10 mouse cellular contexts compared by ENCODE assay signal in the genomic region with DNA sequence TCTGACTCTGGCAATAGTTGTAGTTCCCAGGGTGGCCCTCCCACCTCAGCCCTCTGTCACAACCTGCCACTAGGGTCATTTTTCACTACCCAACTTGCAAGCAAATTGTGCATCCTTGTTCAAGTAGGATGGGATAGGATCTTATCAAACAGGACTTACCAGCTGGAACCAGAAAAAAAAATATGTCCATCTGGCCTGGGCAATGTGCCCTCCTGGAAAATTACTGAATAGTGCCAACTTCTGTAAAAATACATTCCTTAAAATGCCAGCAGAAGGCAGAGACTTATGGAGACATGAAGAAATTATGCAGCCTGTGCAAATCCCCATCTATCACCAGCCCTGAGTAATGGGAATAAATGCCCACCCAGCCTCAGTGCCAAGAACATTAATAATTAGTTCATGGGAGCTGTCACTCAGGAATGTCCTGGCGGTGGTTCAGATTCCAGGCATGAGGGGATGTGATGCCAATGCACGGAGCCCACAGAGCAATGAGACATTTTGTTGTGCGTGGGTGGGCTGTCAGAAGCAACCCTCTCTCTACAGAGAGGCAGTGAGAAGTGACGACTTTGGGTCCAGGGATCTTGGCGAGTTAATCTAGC.
A peak's percentile ranks its signal among the peaks of the same experiment; 100 is the strongest.
DNase-seq lines count a peak whose midpoint lies in the region; ATAC-seq and TF ChIP-seq lines count a peak whose summit lies in the region.
"Had no signal": no experiment of that assay in that cellular context is flagged by ENCODE, and none has a peak within 500 bp of the region (broad histone marks: within the 10 kb centered on the region; RNA-seq: fewer than 3 reads in every experiment).

No protein-coding gene starts in this region.

- no peaks in the 10 kb centered on the region for H3K36me3 ChIP-seq in forebrain, postnatal 0 days (ENCODE audit: insufficient read depth)
- H3K36me3 ChIP-seq: embryonic facial prominence, embryonic 13.5 days; lung, embryonic 15.5 days had no signal

- no peak overlapping the region for H3K4me2 ChIP-seq in forebrain, postnatal 0 days (ENCODE audit: low read depth)
- H3K4me2 ChIP-seq: embryonic facial prominence, embryonic 13.5 days; lung, embryonic 15.5 days had no signal

- 24% methylated on average over 5 of the region's 5 CpGs for WGBS in forebrain, postnatal 0 days

- intact Hi-C loops in left cerebral cortex, adult 2 months (cut with DNase I) = loop anchor here (5.0 to 10.0 kb wide), 2 partner anchors 237 to 329 kb away; partner anchors contain the start of gene Pcsk2

- peak; percentile 87 for ATAC-seq in forebrain, postnatal 0 days
- ATAC-seq: Patski had no signal

- no peak overlapping the region for H3K9ac ChIP-seq in forebrain, postnatal 0 days
- H3K9ac ChIP-seq: embryonic facial prominence, embryonic 13.5 days; lung, embryonic 15.5 days had no signal

- H3K27me3 ChIP-seq in forebrain, postnatal 0 days (ENCODE audit: insufficient read depth, low read length) = no peaks in the 10 kb centered on the region
- H3K27me3 ChIP-seq: embryonic facial prominence, embryonic 13.5 days; lung, embryonic 15.5 days; Patski had no signal

- no peaks in the 10 kb centered on the region for H3K4me1 ChIP-seq in forebrain, postnatal 0 days (ENCODE audit: insufficient read depth)
- H3K4me1 ChIP-seq: embryonic facial prominence, embryonic 13.5 days; lung, embryonic 15.5 days had no signal

- H3K4me3 ChIP-seq in forebrain, postnatal 0 days (ENCODE audit: low read depth, low read length) = no peak overlapping the region
- no peak overlapping the region for H3K4me3 ChIP-seq in left cerebral cortex, adult 2 months
- H3K4me3 ChIP-seq: embryonic facial prominence, embryonic 13.5 days; lung, embryonic 15.5 days had no signal

- DNase-seq in Muller cell, postnatal 12 days (ENCODE audit: inconsistent ontology term) = peak; percentile 82
- peak; percentile 8 for DNase-seq in adrenal gland, postnatal 10 days
- peak; percentile 89 for DNase-seq in forebrain, postnatal 0 days
- DNase-seq in left cerebral cortex, adult 2 months (ENCODE audit: extremely low spot score in 1 of 2, low spot score in 2 of 2) = peak; percentile 50 to 75
- DNase-seq in retina, embryonic 14.5 days (ENCODE audit: low spot score) = no peak
- DNase-seq in embryo, embryonic 11 days = no peak
- DNase-seq in heart, adult 11 months = no peak

- H3K9me3 ChIP-seq in forebrain, postnatal 0 days (ENCODE audit: low read length) = no peaks in the 10 kb centered on the region
- H3K9me3 ChIP-seq: embryonic facial prominence, embryonic 13.5 days; lung, embryonic 15.5 days had no signal

- TF ChIP-seq CTCF in forebrain, postnatal 0 days (IDR thresholded peaks at IDR 0.05; ENCODE audit: low read depth) = no peak; the same call in 1 of the 2 replicates
- no peak for TF ChIP-seq CTCF in left cerebral cortex, adult 2 months (IDR thresholded peaks at IDR 0.05)

- H3K27ac ChIP-seq in forebrain, postnatal 0 days (ENCODE audit: low read depth, low read length) = peak overlapping the region; percentile 23; the same call in 1 of the 2 replicates
- peak overlapping the region; percentile 82 for H3K27ac ChIP-seq in left cerebral cortex, adult 2 months
- H3K27ac ChIP-seq: embryonic facial prominence, embryonic 13.5 days; lung, embryonic 15.5 days had no signal

Comparison
In these comparisons a context has a peak if more than half of its experiments do, and no peak if none do; other contexts are left out.
1. DNase-seq: peak in Muller cell, postnatal 12 days (single experiment), adrenal gland, postnatal 10 days (single experiment), forebrain, postnatal 0 days (single experiment) and left cerebral cortex, adult 2 months (2 of 2); none in retina, embryonic 14.5 days (single experiment), embryo, embryonic 11 days (single experiment) and heart, adult 11 months (single experiment).